Mouse (Mus musculus): ENCODE measurements around the gene Chchd1.
A peak's percentile ranks its signal among the peaks of the same experiment; 100 is the strongest.

The Chchd1 gene

GRCm38 (mm10) chr14:20729871-20730270, 27.1 kb downstream of the Chchd1 start:
- DNase-seq: no peak

- DNase-seq: no peak
Observed at GRCm38 (mm10) chr14:20730853-20731602, 28.2 kb downstream of the Chchd1 start.

GRCm38 (mm10) chr14:20733041-20733951, 30.5 kb downstream of the Chchd1 start:
- no peak for DNase-seq

- peak; percentile 92 for DNase-seq
Observed at GRCm38 (mm10) chr14:20733952-20734774, 31.4 kb downstream of the Chchd1 start, which contains the start of gene Ndst2. TSS of gene Ndst2 (minus strand) at chr14:20734562.

- DNase-seq: peak; percentile 56
Observed at GRCm38 (mm10) chr14:20735052-20735451, 32.2 kb downstream of the Chchd1 start.

- DNase-seq: no peak
Observed at GRCm38 (mm10) chr14:20735892-20736390, 33.1 kb downstream of the Chchd1 start.

GRCm38 (mm10) chr14:20737306-20737705, 34.5 kb downstream of the Chchd1 start:
- DNase-seq: peak; percentile 69

GRCm38 (mm10) chr14:20738511-20738910, 35.7 kb downstream of the Chchd1 start:
- DNase-seq: no peak

GRCm38 (mm10) chr14:20741301-20741700, 38.5 kb downstream of the Chchd1 start:
- DNase-seq: no peak

GRCm38 (mm10) chr14:20743614-20744013, 40.8 kb downstream of the Chchd1 start:
- no peak for DNase-seq

- no peak for DNase-seq
Observed at GRCm38 (mm10) chr14:20746935-20747334, 44.1 kb downstream of the Chchd1 start.

- no peak for DNase-seq
Observed at GRCm38 (mm10) chr14:20748388-20748787, 45.6 kb downstream of the Chchd1 start.

GRCm38 (mm10) chr14:20749494-20750051, 46.8 kb downstream of the Chchd1 start:
- no peak for DNase-seq

GRCm38 (mm10) chr14:20750503-20750902, 47.7 kb downstream of the Chchd1 start:
- DNase-seq: no peak

GRCm38 (mm10) chr14:20753792-20754191, 51.0 kb downstream of the Chchd1 start:
- no peak for DNase-seq
